Mouse (Mus musculus): ENCODE measurements around the gene B130006D01Rik. TPM values are rescaled to one million over a fixed set of nuclear protein-coding genes. Genes with fewer than 3 reads are reported as not detected.
A peak's percentile ranks its signal among the peaks of the same experiment; 100 is the strongest.

The B130006D01Rik gene
- not detected in 2 replicates for polyA plus RNA-seq (2012; ENCODE audit: insufficient read depth, insufficient read length, low replicate concordance, missing spikeins)

GRCm38 (mm10) chr11:95723287-95723686 lies at the start of gene B130006D01Rik:
TSS of gene B130006D01Rik (plus strand) at chr11:95723587.
- H3K4me3 ChIP-seq (ENCODE audit: insufficient read depth, low read depth, low read length) = no peak within 1 kb of the TSS
- WGBS = 94% methylated on average over 5 of the region's 5 CpGs
- no peak for TF ChIP-seq CTCF (IDR thresholded peaks at IDR 0.05; ENCODE audit: insufficient read depth, low read depth, low read length)
- TF ChIP-seq POLR2A (IDR thresholded peaks at IDR 0.05; ENCODE audit: insufficient read depth, low read depth, low read length) = no peak
- no peak within 1 kb of the TSS for H3K27ac ChIP-seq (ENCODE audit: insufficient read depth, low read depth, low read length)
- 0 out of 2 replicates have a peak, but pooled peaks cover 2% of the 10 kb centered on the region for H3K4me1 ChIP-seq (ENCODE audit: control insufficient read depth, insufficient read depth, low read length)

- H3K27ac ChIP-seq (ENCODE audit: insufficient read depth, low read depth, low read length) = no peak overlapping the region
- TF ChIP-seq CTCF (IDR thresholded peaks at IDR 0.05; ENCODE audit: insufficient read depth, low read depth, low read length) (no peak), POLR2A (IDR thresholded peaks at IDR 0.05; ENCODE audit: insufficient read depth, low read depth, low read length) (no peak)
- WGBS = 91% methylated on average over 14 of the region's 14 CpGs
- peaks cover 6% of the 10 kb centered on the region; the same call in 1 of the 2 replicates for H3K4me1 ChIP-seq (ENCODE audit: control insufficient read depth, insufficient read depth, low read length)
- no peak overlapping the region for H3K4me3 ChIP-seq (ENCODE audit: insufficient read depth, low read depth, low read length)
These were observed 47.9 kb upstream of the B130006D01Rik start for GRCm38 (mm10) chr11:95675498-95675897.

GRCm38 (mm10) chr11:95676307-95676706 lies 47.1 kb upstream of the B130006D01Rik start:
- H3K4me3 ChIP-seq (ENCODE audit: insufficient read depth, low read depth, low read length) = no peak overlapping the region
- 23% methylated on average over 6 of the region's 6 CpGs for WGBS
- no peak overlapping the region for H3K27ac ChIP-seq (ENCODE audit: insufficient read depth, low read depth, low read length)
- TF ChIP-seq POLR2A (IDR thresholded peaks at IDR 0.05; ENCODE audit: insufficient read depth, low read depth, low read length) = no peak
- peak; percentile 35; the same call in 1 of the 2 replicates for TF ChIP-seq CTCF (IDR thresholded peaks at IDR 0.05; ENCODE audit: insufficient read depth, low read depth, low read length)
- H3K4me1 ChIP-seq (ENCODE audit: control insufficient read depth, insufficient read depth, low read length) = peaks cover 6% of the 10 kb centered on the region; the same call in 1 of the 2 replicates

GRCm38 (mm10) chr11:95677925-95678701 lies 45.3 kb upstream of the B130006D01Rik start:
- 91% methylated on average over 14 of the region's 14 CpGs for WGBS

GRCm38 (mm10) chr11:95681995-95682601 lies 41.3 kb upstream of the B130006D01Rik start:
- TF ChIP-seq POLR2A (IDR thresholded peaks at IDR 0.05; ENCODE audit: insufficient read depth, low read depth, low read length) (no peak), CTCF (IDR thresholded peaks at IDR 0.05; ENCODE audit: insufficient read depth, low read depth, low read length) (no peak)
- Histone ChIP-seq H3K4me1 (ENCODE audit: control insufficient read depth, insufficient read depth, low read length) (0 out of 2 replicates have a peak, but pooled peaks cover 2% of the 10 kb centered on the region), H3K27ac (ENCODE audit: insufficient read depth, low read depth, low read length) (no peak overlapping the region), H3K4me3 (ENCODE audit: insufficient read depth, low read depth, low read length) (no peak overlapping the region)
- 69% methylated on average over 9 of the region's 9 CpGs for WGBS

More at GRCm38 (mm10) chr11:95677925-95678701, 45.3 kb upstream of the B130006D01Rik start:
- Histone ChIP-seq H3K4me1 (ENCODE audit: control insufficient read depth, insufficient read depth, low read length) (peaks cover 6% of the 10 kb centered on the region; the same call in 1 of the 2 replicates), H3K4me3 (ENCODE audit: insufficient read depth, low read depth, low read length) (no peak overlapping the region), H3K27ac (ENCODE audit: insufficient read depth, low read depth, low read length) (no peak overlapping the region)
- no peak for TF ChIP-seq CTCF (IDR thresholded peaks at IDR 0.05; ENCODE audit: insufficient read depth, low read depth, low read length)
- no peak for TF ChIP-seq POLR2A (IDR thresholded peaks at IDR 0.05; ENCODE audit: insufficient read depth, low read depth, low read length)

GRCm38 (mm10) chr11:95682946-95683345 lies 40.4 kb upstream of the B130006D01Rik start:
- TF ChIP-seq POLR2A (IDR thresholded peaks at IDR 0.05; ENCODE audit: insufficient read depth, low read depth, low read length) (no peak), CTCF (IDR thresholded peaks at IDR 0.05; ENCODE audit: insufficient read depth, low read depth, low read length) (no peak)
- WGBS = 89% methylated on average over 3 of the region's 3 CpGs

GRCm38 (mm10) chr11:95686031-95686430 lies 37.4 kb upstream of the B130006D01Rik start:
- WGBS = 2% methylated on average over 4 of the region's 4 CpGs
- peak; percentile 66; the same call in 1 of the 2 replicates for TF ChIP-seq CTCF (IDR thresholded peaks at IDR 0.05; ENCODE audit: insufficient read depth, low read depth, low read length)
- no peak for TF ChIP-seq POLR2A (IDR thresholded peaks at IDR 0.05; ENCODE audit: insufficient read depth, low read depth, low read length)
- no peak overlapping the region for H3K27ac ChIP-seq (ENCODE audit: insufficient read depth, low read depth, low read length)
- peaks cover 13% of the 10 kb centered on the region for H3K4me1 ChIP-seq (ENCODE audit: control insufficient read depth, insufficient read depth, low read length)
- H3K4me3 ChIP-seq (ENCODE audit: insufficient read depth, low read depth, low read length) = no peak overlapping the region

More at GRCm38 (mm10) chr11:95682946-95683345, 40.4 kb upstream of the B130006D01Rik start:
- peaks cover 4% of the 10 kb centered on the region; the same call in 1 of the 2 replicates for H3K4me1 ChIP-seq (ENCODE audit: control insufficient read depth, insufficient read depth, low read length)
- H3K27ac ChIP-seq (ENCODE audit: insufficient read depth, low read depth, low read length) = no peak overlapping the region
- H3K4me3 ChIP-seq (ENCODE audit: insufficient read depth, low read depth, low read length) = no peak overlapping the region

GRCm38 (mm10) chr11:95687084-95687656 lies 36.2 kb upstream of the B130006D01Rik start:
- no peak overlapping the region for H3K27ac ChIP-seq (ENCODE audit: insufficient read depth, low read depth, low read length)
- no peak overlapping the region for H3K4me3 ChIP-seq (ENCODE audit: insufficient read depth, low read depth, low read length)
- TF ChIP-seq CTCF (IDR thresholded peaks at IDR 0.05; ENCODE audit: insufficient read depth, low read depth, low read length) (no peak), POLR2A (IDR thresholded peaks at IDR 0.05; ENCODE audit: insufficient read depth, low read depth, low read length) (no peak)
- H3K4me1 ChIP-seq (ENCODE audit: control insufficient read depth, insufficient read depth, low read length) = peaks cover 13% of the 10 kb centered on the region
- WGBS = 40% methylated on average over 11 of the region's 11 CpGs

Measured in olfactory bulb, adult 2 months (tissue).